Mouse (Mus musculus): ENCODE results near the gene Lrba. TPM values are rescaled to one million over a fixed set of nuclear protein-coding genes. Genes with fewer than 3 reads are reported as not detected.
A peak's percentile ranks its signal among the peaks of the same experiment; 100 is the strongest.

Lrba gene
- total RNA-seq, 2 experiments from 2014 or later, result 19.4 to 19.8 TPM

- no peak for DNase-seq
- intact Hi-C loops (cut with DNase I), result no loop called here
Measured at GRCm38 (mm10) chr3:86646771-86647170, 422.3 kb downstream of the Lrba start.

GRCm38 (mm10) chr3:86651006-86651405 lies 426.5 kb downstream of the Lrba start:
- intact Hi-C loops (cut with DNase I), result no loop called here
- no peak for DNase-seq

- intact Hi-C loops (cut with DNase I), result no loop called here
- no peak for DNase-seq
Measured at GRCm38 (mm10) chr3:86659326-86659725, 434.8 kb downstream of the Lrba start.

GRCm38 (mm10) chr3:86664399-86664798 lies 439.9 kb downstream of the Lrba start:
- intact Hi-C loops (cut with DNase I), result no loop called here
- no peak for DNase-seq

GRCm38 (mm10) chr3:86668146-86668545 lies 443.7 kb downstream of the Lrba start:
- no peak for DNase-seq
- intact Hi-C loops (cut with DNase I), result no loop called here

- DNase-seq, result no peak
- intact Hi-C loops (cut with DNase I), result no loop called here
Measured at GRCm38 (mm10) chr3:86677573-86678155, 453.2 kb downstream of the Lrba start.

- intact Hi-C loops (cut with DNase I), result no loop called here
- peak; percentile 13 to 24 for DNase-seq
Measured at GRCm38 (mm10) chr3:86687571-86688209, 463.2 kb downstream of the Lrba start.

- intact Hi-C loops (cut with DNase I), result no loop called here
Measured at GRCm38 (mm10) chr3:86688438-86688837, 464.0 kb downstream of the Lrba start.

GRCm38 (mm10) chr3:86689305-86689704 lies 464.8 kb downstream of the Lrba start:
- intact Hi-C loops (cut with DNase I), result no loop called here
- no peak for DNase-seq

More at GRCm38 (mm10) chr3:86688438-86688837, 464.0 kb downstream of the Lrba start:
- DNase-seq, result no peak

GRCm38 (mm10) chr3:86692779-86693178 lies 468.3 kb downstream of the Lrba start:
- DNase-seq, result no peak
- intact Hi-C loops (cut with DNase I), result no loop called here

GRCm38 (mm10) chr3:86693553-86693952 lies 469.1 kb downstream of the Lrba start:
- intact Hi-C loops (cut with DNase I), result no loop called here
- no peak for DNase-seq

GRCm38 (mm10) chr3:86698947-86699346 lies 474.5 kb downstream of the Lrba start:
- no peak for DNase-seq
- intact Hi-C loops (cut with DNase I), result no loop called here

- no peak for DNase-seq
- intact Hi-C loops (cut with DNase I), result no loop called here
Measured at GRCm38 (mm10) chr3:86701163-86701563, 476.7 kb downstream of the Lrba start.

GRCm38 (mm10) chr3:86709472-86709871 lies 485.0 kb downstream of the Lrba start:
- intact Hi-C loops (cut with DNase I), result no loop called here
- no peak for DNase-seq

- no peak for DNase-seq
- intact Hi-C loops (cut with DNase I), result no loop called here
Measured at GRCm38 (mm10) chr3:86711530-86711929, 487.1 kb downstream of the Lrba start.

GRCm38 (mm10) chr3:86712758-86713157 lies 488.3 kb downstream of the Lrba start:
- DNase-seq, result no peak
- intact Hi-C loops (cut with DNase I), result no loop called here

GRCm38 (mm10) chr3:86714446-86714845 lies 490.0 kb downstream of the Lrba start:
- intact Hi-C loops (cut with DNase I), result no loop called here

GRCm38 (mm10) chr3:86723415-86724298 lies 499.2 kb downstream of the Lrba start:
- intact Hi-C loops (cut with DNase I), result no loop called here
- no peak for DNase-seq

More at GRCm38 (mm10) chr3:86714446-86714845, 490.0 kb downstream of the Lrba start:
- no peak for DNase-seq

- peak in 1 of 2 experiments; percentile 1 for DNase-seq
- intact Hi-C loops (cut with DNase I), result no loop called here
Measured at GRCm38 (mm10) chr3:86725113-86725512, 500.6 kb downstream of the Lrba start.

- DNase-seq, result no peak
- intact Hi-C loops (cut with DNase I), result no loop called here
Measured at GRCm38 (mm10) chr3:86738831-86739230, 514.4 kb downstream of the Lrba start.

GRCm38 (mm10) chr3:86739745-86740144 lies 515.3 kb downstream of the Lrba start:
- DNase-seq, result no peak
- intact Hi-C loops (cut with DNase I), result no loop called here

GRCm38 (mm10) chr3:86745348-86745747 lies 520.9 kb downstream of the Lrba start:
- DNase-seq, result no peak
- intact Hi-C loops (cut with DNase I), result no loop called here
